Comparison of ENCODE assay signal across 19 mouse cellular contexts in the genomic region with DNA sequence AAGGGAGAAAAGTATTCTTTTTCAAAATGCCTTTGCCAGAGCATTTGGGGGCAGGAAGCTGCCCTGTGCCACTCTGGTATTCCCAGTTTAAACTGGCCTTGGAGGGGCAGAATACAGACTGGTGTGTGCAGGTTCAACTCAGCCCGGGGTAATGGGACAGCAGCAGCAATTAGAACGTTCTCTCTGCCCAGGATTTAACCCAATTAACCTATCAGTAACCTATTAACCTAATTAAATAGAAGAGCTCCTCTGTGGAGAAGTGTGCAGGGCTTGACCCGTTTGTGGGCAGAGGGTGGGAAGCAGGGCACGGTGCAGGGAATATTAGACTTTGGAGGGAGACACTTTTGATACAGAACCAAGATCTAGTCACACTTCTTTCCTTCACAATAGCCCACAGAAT.
"Had no signal": no experiment of that assay in that cellular context is flagged by ENCODE, and none has a peak within 500 bp of the region (broad histone marks: within the 10 kb centered on the region; RNA-seq: fewer than 3 reads in every experiment).

No protein-coding gene starts in this region.

- ATAC-seq: intestine, postnatal 0 days; liver, embryonic 12.5 days had no signal

- H3K27ac ChIP-seq: layer of hippocampus, adult 2 months; limb, embryonic 10.5 days; limb, embryonic 13.5 days; liver, embryonic 12.5 days; liver, embryonic 15.5 days; lung, embryonic 15.5 days; neural tube, embryonic 12.5 days; neural tube, embryonic 15.5 days had no signal

- DNase-seq: layer of hippocampus, adult 9-11 months; liver; lung, adult 18-20 months; lung, postnatal 10 days; lung, postnatal 36 days; midbrain, embryonic 14.5 days; thymus, adult 18-20 months; thymus, postnatal 36 days had no signal

- H3K36me3 ChIP-seq: limb, embryonic 10.5 days; limb, embryonic 13.5 days; liver, embryonic 12.5 days; liver, embryonic 15.5 days; lung, embryonic 15.5 days; neural tube, embryonic 12.5 days; neural tube, embryonic 15.5 days had no signal

- H3K4me2 ChIP-seq: limb, embryonic 13.5 days; liver, embryonic 12.5 days; liver, embryonic 15.5 days; lung, embryonic 15.5 days; midbrain, embryonic 11.5 days; neural tube, embryonic 12.5 days; neural tube, embryonic 15.5 days had no signal

- H3K9ac ChIP-seq: limb, embryonic 13.5 days; liver, embryonic 12.5 days; liver, embryonic 15.5 days; lung, embryonic 15.5 days; neural tube, embryonic 12.5 days; neural tube, embryonic 15.5 days had no signal

- H3K4me3 ChIP-seq: layer of hippocampus, adult 2 months; limb, embryonic 10.5 days; limb, embryonic 13.5 days; liver, embryonic 12.5 days; liver, embryonic 15.5 days; lung, embryonic 15.5 days; megakaryocyte, embryonic 14.5 days; neural tube, embryonic 12.5 days; neural tube, embryonic 15.5 days had no signal

- H3K9me3 ChIP-seq: limb, embryonic 10.5 days; liver, embryonic 12.5 days; liver, embryonic 15.5 days; lung, embryonic 15.5 days; neural tube, embryonic 15.5 days had no signal

- H3K4me1 ChIP-seq: limb, embryonic 10.5 days; limb, embryonic 13.5 days; liver, embryonic 12.5 days; liver, embryonic 15.5 days; lung, embryonic 15.5 days; megakaryocyte, embryonic 14.5 days; neural tube, embryonic 12.5 days; neural tube, embryonic 15.5 days had no signal

- H3K27me3 ChIP-seq: limb, embryonic 13.5 days; liver, embryonic 12.5 days; liver, embryonic 15.5 days; lung, embryonic 15.5 days; megakaryocyte, embryonic 14.5 days; neural tube, embryonic 12.5 days; neural tube, embryonic 15.5 days had no signal
